In the genomic region with DNA sequence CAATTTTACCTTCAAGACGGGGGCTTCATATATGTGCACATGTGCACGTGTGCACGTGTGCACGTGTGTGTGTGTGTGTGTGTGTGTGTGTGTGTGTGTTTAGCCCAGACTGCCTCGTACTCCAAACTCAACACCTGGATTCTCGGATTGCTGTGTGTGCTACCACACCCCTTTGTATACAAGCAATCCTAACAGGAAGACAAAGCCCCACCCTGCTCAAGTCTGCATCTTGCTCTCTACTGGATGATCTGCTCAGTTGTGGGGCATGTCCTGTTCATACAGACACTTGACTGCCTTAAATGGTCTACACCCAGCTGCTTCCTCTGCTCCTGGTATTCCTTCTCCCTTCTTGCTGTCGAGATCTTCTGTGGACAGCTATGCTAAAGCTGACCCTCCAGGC, we compare ENCODE assay signal across 16 mouse cellular contexts.
"Had no signal": no experiment of that assay in that cellular context is flagged by ENCODE, and none has a peak within 500 bp of the region (broad histone marks: within the 10 kb centered on the region; RNA-seq: fewer than 3 reads in every experiment).

No protein-coding gene starts in this region.

- H3K9me3 ChIP-seq: lung, embryonic 15.5 days; megakaryocyte, embryonic 14.5 days; midbrain, embryonic 13.5 days; midbrain, embryonic 15.5 days; neural tube, embryonic 12.5 days; stomach, embryonic 15.5 days had no signal

- H3K27me3 ChIP-seq: stomach, embryonic 15.5 days had no signal

- H3K9ac ChIP-seq: liver, postnatal 0 days; lung, embryonic 15.5 days; midbrain, embryonic 13.5 days; midbrain, embryonic 15.5 days; neural tube, embryonic 12.5 days; stomach, embryonic 15.5 days had no signal

- H3K4me2 ChIP-seq: lung, embryonic 15.5 days; midbrain, embryonic 13.5 days; midbrain, embryonic 15.5 days; neural tube, embryonic 12.5 days; stomach, embryonic 15.5 days had no signal

- H3K4me3 ChIP-seq: lung, embryonic 15.5 days; megakaryocyte, embryonic 14.5 days; midbrain, embryonic 13.5 days; midbrain, embryonic 15.5 days; neural tube, embryonic 12.5 days; stomach, embryonic 15.5 days had no signal

- H3K36me3 ChIP-seq: lung, embryonic 15.5 days; midbrain, embryonic 13.5 days; midbrain, embryonic 15.5 days; neural tube, embryonic 12.5 days; stomach, embryonic 15.5 days had no signal

- H3K27ac ChIP-seq: lung, embryonic 15.5 days; macrophage; midbrain, embryonic 13.5 days; midbrain, embryonic 15.5 days; neural tube, embryonic 12.5 days; stomach, embryonic 15.5 days; stomach, postnatal 0 days had no signal

- DNase-seq: liver, postnatal 0 days; lung, adult 2 months; lung, postnatal 14 days; lung, postnatal 36 days; right cerebral cortex, postnatal 14 days; thymus, adult 2 months; thymus, postnatal 25 days; thymus, postnatal 4 days had no signal
